Mouse (Mus musculus) cerebellum, adult 18-20 months (tissue): ENCODE results near the gene Mettl1.

Experiments used
- DNase-seq, 2 experiments: peaks; one replicate each; pipeline ENCODE4 v3.0.0; 2021

Mettl1 gene

DNA sequence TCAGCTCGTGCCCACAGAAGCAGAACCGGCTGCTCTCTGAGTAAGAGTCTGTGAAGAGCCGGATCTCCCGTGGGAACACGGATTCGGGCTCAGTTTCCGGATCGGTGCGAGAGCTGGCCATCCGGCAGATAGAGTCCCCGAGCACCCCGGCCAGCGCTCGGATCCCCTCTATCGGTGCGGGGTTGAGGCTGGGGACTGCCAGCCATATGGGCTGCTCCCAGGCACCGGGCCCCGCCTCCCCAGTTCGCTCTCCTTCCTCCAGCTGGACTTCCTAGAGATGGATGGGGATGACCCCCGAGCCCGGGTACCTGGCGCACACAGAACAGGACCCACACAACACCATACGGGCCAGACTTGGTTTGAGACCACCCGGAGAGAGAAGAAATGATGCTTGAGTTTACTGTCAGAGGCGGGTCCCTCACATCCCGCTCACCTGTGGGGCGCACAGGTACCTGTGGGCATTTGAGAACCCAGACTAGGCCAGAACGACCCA, at the start of gene Mettl1, which contains the start of gene Eef1akmt3:
Mettl1 (plus strand) TSS at position 141 of the 493 bp plus-strand sequence.
Eef1akmt3 (minus strand) TSS at position 240 of the 493 bp plus-strand sequence.
- DNase-seq = peak in 1 of 2 experiments; percentile 49

DNA sequence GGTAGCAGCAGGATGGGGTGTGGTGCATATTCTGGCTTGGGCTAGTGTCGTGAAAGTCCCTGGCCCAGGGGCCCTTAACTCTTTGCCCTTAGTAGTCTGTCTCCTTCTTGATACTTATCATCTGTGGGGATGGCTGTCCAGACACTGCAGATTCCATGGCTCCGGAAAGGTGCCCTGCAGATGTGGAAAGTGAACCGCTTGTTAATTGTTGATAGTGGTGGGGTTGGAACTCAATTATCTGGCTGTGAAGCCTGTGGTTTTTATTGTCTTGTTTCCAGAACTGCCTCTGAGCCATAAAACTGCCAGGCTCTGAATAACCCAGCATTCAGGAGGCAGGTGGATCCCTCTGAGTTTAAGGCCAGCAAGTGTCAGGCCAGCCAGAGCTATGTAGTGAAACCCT, 49.5 kb upstream of the Mettl1 start:
- DNase-seq = no peak

DNA sequence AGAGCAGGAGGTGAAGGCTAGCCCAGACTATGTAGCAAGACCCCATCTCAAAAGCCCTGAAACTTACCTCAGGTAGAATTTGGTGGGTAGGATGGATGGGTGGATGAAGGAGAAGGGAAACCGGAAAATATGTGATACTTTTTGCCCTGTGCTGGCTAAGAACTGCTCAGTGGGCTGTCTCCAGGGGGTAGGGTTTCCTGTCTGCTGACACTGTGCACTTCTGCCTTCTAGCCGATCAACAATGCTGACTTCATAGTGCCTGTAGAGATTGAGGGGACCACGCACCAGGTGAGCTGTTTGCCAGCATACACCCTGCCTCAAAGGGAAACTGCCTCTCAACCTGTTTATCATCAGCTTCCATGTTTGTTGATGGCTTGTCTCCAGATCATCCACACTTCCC, 47.6 kb upstream of the Mettl1 start:
- DNase-seq = no peak

DNA sequence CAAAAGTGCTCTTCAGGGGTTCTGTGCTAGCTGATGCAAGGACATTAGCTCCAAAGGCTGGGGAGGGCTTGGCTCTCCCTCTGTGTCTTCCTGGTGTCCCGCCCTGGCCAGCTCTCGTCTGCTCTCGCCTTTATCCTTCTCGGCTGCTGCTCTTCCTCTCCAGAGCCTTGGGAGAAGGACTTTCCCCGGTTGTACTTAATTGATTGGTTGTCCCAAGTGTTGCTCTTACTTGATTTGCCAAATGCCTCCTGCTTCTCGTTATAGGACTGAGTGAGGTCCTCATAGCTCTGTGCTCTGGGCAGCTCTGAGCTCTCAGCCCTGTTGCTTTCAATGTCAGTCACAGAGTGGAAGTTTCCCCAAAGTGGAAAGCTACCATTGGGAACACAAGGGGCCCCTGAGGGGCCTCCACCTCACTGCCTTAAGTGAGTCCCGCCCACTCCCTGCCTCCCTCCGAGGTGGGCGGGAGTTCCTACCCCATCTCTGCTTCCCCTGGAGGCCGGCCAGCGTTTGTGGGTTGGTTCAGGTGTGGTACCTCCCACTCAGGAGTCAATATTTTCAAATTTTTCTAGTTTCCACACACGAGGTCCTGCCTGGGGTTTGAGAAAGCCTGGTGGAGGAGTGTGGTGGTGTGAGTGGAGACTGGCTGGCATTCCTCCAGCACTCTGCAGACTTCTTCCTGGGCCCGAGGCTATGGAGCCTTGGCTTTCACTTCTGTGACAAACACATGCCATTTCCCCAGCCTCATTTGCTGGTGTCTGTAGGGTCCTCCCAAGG, 43.7 kb upstream of the Mettl1 start:
- peak; percentile 20 to 54 for DNase-seq

DNA sequence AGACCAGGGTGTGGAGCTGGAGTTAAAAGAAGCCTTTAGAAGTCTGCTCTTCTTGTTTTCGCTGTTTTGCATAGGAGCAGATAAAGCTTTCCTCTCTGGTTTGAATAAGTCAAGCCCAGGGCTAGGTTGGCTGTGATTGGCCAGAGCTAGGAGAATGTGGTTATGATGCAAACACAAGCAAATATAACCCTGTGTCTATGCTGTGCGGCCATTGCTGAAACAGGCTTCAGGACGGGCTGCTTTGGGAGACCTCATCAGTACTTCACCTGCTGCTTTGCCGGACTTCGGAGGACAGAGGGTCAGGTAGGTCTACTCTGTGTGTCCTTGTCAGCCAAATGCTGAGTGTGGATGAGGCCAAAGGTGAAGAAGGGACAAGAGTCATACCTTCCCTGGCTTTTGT, 40.7 kb upstream of the Mettl1 start, which contains the start of gene Avil:
Avil (plus strand) TSS at position 181 of the 400 bp plus-strand sequence.
- no peak for DNase-seq

DNA sequence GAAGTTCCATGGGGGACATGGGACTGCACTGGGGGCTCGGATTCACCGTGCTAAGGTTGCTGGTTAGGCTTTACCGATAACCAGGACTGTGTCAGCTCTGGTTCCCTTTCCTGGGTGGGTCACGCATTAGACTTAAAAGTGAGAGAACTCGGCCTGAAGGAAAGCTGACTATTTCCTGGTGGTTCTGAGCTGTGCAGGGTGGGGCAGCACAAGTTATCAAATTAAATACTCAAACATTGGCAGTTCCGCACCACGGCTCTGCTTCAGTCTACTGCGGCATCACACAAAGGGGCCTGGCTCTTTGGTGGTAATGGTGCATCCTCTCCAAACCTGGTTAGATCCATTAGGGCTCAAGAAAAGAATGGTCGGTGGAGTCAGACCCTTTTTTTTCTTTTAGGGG, 39.9 kb upstream of the Mettl1 start:
- no peak for DNase-seq

DNA sequence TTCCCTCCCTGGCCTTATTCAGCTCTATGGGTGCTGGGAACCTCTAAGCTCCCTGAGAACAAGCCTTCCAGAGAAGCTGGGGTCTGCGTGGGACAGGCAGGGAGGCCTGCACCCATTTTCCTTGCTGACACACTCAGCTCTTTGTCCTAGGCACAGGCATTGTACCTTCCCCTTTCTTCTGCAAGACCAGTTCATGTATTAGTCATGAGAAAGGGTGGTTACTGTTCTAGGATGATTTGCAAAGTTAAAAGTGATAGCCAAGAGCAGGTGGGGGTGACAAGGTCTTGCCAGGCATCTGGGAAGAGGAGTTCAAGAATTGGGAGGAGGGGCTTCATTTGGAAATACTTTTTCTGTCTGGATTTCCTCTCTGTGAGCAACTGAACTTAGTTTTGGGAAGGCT, 39.2 kb upstream of the Mettl1 start:
- no peak for DNase-seq

DNA sequence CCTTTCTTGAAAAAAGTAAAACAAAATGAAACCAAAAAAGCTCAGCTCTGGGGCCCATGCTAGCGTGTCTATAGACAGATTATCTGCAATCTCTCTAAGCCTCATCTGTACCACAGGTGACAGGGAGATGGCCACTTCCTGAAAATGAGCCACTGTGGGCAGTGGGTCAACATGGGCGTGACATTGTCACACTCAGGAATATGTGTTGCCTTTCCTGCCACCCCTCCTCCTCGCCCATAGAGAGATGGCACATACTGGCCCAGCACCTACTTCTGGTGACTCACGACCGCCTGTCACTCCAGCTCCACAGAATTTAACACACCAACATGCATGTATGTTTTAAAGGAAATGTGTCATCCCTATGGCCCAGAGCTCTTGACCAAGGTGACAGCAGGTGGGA, 38.4 kb upstream of the Mettl1 start:
- no peak for DNase-seq

DNA sequence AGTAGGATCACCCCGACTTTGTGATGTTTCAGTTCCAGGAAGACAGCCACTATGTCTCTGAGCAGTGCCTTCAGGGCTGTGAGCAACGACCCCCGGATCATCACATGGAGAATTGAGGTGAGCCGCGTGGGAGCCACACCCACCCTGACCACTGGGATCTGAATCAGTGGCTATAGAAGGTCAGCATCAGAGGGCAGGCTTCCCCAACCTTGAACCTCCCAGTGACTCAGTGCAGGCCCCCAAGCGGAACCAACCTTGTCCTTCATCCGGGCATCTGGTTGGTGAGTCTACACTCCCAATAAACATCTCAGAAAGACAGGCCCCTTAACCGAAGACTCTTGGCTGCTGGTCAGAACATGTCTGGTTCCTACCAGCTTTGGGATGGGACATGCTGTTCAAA, 37.9 kb upstream of the Mettl1 start:
- no peak for DNase-seq

DNA sequence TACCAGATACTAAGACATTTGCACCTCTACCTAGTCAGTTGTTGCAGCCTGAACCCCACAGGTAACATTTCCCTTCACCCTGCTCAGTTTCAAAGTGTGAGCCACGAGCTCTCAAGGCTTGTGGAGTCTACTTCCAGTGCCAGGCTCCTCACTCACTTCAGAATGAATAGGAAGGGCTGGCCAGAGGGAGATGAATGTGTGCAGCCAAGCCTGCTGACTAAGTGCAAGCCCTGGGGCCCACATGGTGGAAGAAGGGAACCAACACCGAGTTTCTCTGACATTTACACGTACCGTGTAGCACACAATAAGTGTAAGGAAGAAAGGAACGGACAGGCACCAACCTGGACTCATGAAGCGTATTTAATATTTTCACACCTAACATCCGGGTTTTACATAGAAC, 37.4 kb upstream of the Mettl1 start:
- DNase-seq = no peak

DNA sequence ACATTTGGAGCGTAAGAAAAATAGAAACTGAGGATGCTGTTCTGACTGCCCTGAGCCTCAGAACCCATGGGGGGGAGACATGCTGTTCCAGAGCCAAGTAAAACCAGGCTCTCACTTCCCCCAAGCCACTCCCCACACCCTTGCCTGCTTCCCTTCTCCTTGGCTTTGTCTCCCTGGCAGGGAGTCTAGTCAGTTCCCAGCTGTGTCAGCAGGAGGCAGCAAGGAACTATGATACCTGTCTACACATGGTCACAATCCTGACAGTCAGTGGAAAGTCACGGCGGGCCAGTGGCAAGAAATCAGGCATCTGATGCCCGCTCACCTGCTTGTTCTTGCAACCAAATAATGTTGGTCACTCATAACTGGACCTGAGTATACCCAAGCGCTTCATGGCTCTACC, 24.7 kb upstream of the Mettl1 start:
- no peak for DNase-seq

DNA sequence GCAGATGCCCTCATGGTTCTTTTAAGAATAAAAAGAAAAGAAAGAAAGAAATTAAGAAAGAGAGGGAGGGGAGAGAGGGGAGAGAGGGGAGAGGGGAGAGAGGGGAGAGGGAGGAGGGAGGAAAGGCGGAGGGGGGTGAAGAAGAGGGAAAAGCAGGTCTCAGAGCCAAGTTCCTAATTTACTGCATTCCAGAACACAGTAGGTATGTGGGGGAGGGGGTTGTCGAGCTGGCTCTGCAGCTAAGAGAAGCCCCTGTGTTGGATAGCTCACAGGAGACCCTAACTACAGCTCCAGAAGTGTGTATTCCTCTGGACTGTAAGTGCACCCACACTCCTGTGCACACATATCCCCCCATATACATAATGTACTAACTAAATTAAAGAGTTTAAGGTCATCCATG, 24.1 kb upstream of the Mettl1 start:
- no peak for DNase-seq

DNA sequence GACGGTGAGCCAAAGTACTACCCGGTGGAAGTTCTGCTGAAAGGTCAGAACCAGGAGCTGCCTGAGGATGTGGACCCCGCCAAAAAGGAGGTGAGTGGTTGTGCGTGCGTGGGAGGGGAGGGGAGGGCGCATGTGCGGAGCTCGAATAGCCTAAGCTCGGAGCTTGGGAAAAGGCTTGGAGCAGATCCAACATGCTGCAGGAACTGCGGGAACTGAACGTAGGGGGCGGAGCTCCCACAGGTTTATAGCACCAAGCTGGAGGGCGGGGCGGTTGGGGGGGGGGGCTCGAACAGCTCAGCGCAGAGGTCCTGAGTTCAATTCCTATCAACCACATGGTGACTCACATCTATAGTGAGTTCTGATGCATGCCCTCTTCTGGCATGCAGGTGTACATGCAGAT, 22.8 kb upstream of the Mettl1 start:
- DNase-seq = no peak

DNA sequence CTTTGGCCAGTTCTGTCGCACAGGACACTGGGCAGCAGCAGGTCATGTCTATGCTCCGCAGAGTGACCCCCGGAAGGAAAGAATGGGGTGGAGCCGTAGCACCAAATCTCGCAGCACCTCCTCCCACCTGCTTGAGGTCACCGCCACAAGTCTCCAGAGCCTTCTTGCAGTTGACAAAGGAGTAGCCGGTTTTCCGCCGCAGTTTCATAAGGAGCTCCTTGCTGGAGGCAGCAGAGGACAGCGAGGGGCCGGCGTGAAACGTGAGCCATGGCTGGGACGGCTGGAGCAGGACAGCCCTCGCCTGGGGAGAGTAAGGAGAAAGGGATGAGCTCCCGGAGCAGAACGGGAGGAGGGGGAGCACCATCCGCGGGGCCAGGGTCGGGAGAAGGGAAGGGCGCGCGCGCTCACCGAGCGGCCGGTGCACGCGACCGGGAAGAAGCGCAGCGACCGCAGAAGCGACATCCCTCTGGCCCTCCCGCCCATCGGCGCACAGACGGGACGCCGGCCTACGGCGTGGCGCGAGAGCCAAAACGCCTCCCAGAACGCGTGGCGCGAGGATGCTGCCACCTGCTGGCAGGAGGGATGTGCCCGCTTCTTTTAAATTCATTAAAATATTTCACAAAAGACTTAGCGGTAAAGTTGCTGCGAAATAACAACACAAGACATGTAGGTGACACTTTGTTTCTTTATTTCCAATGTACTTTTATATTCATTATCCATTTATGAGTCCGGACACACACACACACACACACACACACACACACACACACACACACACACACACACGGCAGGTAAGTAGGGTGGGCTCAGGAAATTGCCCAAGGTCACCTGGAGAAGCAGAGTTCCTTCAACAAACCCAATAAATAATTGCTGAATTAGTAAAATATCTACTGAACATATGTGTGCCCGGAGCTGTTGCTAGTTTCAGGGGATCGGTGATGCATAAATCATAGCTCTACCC, 10.6 kb upstream of the Mettl1 start, which contains the start of gene Tsfm:
Tsfm (minus strand) TSS at position 505 of the 961 bp plus-strand sequence.
- DNase-seq = peak; percentile 89 to 97

DNA sequence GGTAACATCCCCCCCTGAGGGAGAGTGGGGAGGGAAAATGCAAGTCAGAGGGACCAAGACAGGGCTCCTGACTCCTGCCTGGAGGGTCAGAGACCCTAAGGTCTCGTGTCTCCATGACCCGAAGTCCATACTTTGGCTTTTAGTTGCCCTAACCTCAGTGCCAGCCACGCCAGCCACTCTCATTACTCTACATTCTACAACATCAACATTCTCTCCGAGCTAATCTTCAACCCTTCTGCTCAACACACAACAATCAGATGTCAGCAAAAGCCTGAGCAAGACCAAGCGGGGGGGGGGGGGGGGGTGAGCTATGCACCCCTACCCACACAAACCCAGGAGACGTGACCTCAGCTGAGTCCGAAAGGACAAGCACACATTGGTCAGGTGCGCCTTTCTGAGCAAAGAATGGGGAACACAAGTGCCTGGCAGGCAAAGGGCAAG, 7.9 kb upstream of the Mettl1 start:
- DNase-seq = no peak

DNA sequence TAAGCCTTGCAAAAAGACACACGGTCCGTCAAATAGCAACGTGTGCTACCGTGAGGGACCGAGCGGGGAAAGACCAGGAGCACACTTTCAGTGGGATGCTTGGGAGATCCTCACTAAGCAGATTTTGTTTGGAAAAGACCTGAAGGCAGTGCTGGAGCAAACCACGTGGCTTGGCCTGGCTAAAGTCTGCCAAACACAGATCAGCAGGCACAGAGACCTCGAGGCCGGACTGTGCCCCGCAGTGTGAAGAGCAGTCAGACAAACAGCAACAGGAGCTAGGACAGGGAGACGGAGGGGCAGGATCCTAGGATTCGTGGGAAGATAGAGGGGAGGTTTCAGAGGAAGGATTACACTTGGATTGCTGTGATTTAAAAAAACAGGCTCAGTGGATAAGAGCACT, 4.9 kb upstream of the Mettl1 start:
- DNase-seq = no peak

DNA sequence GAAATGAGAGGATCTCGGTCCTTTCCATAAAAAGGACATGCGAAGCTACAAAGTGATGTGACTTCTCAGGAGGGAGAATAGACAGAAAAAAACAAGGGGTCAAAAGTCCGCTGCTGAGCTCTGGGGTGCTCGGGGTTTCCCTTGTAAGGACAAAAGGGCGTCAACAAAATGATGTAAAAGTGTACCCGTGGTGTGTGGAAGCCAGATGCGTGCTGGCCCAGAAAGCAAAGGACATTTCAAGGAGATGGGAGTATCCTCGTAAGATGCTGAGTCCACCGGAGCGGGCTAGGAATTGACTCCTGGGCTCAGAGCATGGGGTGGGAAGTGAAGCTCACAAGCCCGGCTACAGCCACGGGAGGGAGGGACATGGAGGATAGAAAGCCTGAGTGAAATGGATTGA, 3.6 kb upstream of the Mettl1 start:
- no peak for DNase-seq

DNA sequence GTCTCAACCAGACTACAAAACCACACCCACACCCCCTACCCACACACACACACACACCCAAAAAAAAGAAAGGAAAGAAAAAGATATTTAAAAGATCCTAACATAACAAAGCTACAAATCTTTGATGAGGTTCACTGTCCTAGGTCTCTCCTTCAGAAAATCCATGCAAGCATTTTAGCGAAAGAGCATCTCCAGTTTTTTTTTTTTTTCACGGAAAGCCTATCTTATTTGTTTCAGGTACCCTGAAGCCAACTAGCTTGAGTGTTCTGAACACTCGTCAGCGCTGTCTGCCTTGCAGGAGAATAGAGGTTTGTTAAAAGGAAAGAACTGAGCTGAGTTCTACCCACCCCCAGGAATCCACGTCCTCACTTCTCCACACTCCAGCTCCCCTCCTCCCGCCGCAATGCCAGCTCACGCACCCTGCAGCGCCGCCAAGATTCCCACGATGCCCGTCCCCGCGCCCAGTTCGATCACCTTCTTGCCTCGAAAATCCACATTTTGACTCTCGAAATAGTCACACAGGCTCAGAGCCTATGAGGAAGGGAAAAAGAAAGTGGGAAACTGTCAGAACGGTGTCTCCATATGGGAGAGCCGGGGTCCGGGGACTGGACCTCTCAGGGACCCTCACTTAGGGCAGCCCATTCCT, 522 bp upstream of the Mettl1 start:
- DNase-seq = peak; percentile 34 to 38

DNA sequence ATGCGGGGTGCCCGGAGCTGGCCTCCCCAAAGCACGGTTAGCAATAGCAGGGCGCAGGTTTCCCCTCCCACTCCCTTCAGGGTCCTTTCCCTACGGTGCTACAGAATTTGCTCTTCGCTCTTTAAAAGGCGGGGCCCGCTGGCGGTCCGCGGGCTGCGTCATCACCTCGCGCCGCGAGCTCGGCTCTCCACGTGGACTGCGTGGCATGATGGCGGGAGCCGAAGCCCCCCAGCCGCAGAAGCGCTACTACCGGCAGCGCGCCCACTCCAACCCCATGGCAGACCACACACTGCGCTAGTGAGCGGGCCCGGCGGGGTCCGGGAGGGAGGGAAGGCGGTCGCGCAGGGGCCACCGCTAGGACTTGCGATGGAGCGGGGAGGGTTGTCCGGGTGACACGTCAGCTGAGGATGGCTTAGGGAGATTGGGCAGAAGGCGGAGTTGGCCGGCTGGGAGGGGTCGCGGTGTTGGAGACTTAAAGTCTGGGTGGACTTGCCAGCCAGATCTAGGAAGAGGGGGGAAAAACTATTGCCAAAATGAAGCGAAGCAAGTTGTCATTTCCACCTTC, 642 bp downstream of the Mettl1 start:
- peak; percentile 82 to 92 for DNase-seq

DNA sequence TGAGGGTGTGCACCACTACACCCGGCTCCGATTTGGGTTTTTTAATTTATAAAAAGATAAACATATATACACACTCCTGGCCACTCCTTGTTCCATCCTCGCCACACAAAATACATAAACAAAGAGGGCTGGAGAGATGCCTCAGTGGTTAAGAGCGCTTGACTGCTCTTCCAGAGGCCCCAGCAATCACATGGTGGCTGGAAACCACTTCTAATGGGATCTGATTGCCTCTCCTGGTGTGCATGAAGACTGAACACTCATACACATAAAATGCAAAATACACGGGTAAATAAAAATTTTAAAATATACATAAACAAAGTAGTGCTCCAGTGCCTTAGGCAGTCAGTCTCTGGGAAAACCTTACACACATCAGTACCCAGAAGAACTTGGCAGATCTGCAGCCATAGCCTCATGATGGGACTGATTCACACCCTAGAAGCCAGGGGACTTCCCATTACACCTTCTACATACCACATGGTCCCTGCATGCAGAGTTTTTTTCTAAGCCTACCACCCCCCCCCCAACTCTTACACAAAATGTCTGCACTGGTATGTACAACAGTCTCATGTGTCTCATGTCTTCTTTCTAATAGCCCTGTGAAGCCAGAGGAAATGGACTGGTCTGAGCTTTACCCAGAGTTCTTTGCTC, 1.4 kb downstream of the Mettl1 start:
- DNase-seq = no peak

DNA sequence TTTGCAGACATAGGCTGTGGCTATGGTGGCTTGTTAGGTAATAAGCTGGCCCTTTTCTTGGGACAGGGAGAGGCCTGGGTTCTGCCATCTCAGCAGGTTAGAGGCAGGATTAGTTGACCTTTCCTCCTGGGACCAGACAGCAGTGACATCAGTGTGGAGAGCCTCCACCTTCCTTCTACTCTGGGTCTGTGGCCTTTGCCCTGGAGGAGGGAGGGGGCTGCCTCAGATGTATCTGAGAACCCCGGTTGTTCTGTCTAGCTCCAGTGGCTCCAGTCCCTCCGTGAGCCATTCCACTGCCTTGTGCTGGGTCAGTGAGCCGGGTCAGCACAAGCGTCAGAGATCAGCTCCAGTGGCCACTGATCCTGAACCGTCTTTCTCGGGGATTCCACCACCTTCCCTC, 2.0 kb downstream of the Mettl1 start:
- DNase-seq = no peak

DNA sequence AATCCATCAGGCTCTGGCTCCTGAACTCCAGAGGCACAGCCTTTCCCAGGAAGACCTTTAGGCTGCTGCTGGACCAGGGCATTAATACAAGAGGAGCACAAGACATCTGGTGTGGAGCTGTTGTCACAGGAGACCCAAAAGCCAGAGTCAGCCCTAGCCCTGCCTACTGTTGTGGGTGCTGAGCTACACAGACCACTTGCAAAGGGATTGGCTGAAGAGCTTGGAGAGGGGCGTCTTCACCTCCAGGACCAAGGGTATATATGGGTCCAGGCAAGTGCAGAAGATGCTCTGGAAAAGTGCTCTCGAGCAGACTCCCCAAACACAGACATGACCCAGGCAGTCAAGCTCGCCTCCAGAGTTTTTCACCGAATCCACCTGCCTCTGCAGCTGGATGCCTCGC, 6.7 kb downstream of the Mettl1 start, which contains the start of gene Cyp27b1:
Cyp27b1 (plus strand) TSS at position 297 of the 400 bp plus-strand sequence.
- no peak for DNase-seq
